Mouse (Mus musculus) cerebellum, postnatal 10 days (tissue): ENCODE measurements around the gene Hmgcl.
A peak's percentile ranks its signal among the peaks of the same experiment; 100 is the strongest.
"Not testable (repeated sequence)": the region's sequence is repeated elsewhere in the genome, so short reads cannot be mapped to it uniquely, and the experiment has no call there.

Experiments used
- DNase-seq, 2 experiments: peaks; one replicate each; pipeline ENCODE4 v3.0.0; 2021; ENCODE audit warnings: mixed read lengths in 2 of 2

Gene Hmgcl

DNA sequence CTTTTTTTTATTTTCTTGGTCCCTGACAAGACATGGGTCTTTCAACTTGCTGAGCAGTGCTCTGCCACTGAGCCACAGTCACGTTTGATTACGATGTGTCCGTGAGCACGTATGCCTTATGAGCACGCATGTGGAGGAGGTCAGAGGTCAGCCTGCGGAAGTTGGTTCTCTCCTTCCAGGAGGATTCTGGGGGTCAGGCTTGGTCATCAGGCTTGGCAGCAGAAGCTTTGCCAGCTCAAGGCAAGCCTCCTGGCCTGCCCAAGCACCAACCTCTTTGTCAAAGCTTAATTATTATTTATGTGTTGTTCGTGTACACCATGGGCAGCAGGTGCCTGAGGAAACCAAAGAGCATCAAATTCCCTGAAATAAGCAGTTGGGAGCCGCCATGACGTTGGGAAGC is 17.9 kb upstream of the Hmgcl start:
- no peak for DNase-seq

GRCm38 (mm10) chr4:135929405-135929804 is 16.8 kb upstream of the Hmgcl start:
- no peak for DNase-seq

DNA sequence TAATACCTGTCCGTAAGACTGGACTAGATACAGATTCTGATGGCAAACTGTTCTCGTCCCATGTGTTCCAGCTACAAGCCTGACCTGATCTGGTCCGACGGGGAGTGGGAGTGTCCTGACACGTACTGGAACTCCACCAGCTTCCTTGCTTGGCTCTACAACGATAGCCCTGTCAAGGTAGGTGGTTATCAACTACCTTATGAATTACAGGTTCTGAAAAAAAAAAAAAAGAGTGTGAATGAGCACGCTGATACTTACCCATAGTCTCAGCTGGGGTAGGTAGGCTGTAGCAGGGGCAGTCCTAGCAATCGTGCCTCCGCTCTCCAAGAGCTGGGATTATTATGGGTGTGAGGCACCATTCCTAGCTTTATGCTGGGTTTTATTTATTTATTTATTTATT is 16.4 kb upstream of the Hmgcl start:
- DNase-seq: no peak

DNA sequence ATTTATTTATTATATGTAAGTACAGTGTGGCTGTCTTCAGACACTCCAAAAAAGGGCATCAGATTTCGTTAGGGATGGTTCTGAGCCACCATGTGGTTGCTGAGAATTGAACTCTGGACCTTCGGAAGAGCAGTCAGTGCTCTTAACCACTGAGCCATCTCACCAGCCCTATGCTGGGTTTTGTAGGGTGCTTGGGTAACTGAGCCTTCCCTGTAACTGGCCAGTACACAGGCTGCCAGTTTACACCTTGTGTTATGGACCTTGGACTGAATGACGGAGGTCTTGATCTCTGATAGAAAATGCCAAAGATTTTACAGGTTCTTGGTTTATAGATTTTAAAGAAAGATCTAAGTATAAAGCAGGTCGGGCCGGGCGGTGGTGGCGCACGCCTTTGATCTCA is 16.0 kb upstream of the Hmgcl start:
- DNase-seq: no peak

GRCm38 (mm10) chr4:135931832-135932231 is 14.4 kb upstream of the Hmgcl start:
- DNase-seq: peak; percentile 45 to 47

DNA sequence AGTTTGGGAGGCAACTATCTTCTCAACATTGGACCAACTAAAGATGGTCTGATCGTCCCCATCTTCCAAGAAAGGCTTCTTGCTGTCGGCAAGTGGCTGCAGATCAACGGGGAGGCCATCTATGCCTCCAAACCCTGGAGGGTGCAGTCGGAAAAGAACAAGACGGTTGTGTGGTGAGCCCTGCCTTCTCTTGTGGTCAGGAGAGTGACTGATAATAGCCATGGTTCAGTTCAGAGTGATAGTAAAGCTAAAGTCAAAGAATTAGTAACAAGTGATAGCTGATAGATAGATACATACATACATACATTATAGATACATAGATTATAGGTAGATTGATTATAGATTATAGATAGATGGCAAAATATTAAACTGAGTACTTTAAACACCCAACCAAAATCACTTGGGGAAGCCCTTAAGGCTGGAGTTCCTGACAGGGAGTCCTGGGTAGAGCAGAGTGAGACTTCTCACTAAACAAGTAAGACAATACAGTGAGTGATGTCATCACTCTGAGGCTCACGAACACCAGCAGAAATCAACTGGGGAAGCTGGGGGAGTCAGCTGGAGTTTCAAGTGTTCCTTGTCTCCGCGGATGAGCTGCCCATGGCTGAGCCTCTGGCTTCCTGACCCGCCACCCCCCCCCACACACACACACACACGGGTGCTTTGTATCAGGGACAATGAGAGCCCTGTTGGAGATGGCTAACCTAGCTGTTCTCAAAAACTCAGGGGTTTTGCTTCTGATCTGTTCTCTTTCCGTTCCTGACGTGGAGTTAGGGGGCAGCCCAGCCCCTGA is 11.3 kb upstream of the Hmgcl start:
- no peak for DNase-seq

DNA sequence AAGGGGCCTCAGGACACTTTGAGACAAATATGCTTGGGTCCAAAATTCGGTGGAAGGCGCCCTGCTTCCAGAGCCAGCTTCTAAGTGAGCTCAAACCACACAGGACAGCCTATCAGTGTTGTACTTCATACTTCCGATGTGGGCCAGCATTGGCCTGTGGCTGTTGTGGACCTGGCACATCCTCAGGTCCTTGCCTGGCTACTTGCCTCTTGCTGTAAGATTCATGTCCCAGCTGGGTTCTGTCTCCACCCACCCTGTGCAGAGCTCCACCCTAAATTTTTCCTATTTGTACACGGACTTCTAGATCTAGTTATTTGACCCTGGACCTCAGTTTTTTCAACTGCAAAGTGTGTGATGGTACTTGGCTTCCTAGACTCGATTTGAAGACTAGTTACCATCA is 10.7 kb upstream of the Hmgcl start:
- no peak for DNase-seq

DNA sequence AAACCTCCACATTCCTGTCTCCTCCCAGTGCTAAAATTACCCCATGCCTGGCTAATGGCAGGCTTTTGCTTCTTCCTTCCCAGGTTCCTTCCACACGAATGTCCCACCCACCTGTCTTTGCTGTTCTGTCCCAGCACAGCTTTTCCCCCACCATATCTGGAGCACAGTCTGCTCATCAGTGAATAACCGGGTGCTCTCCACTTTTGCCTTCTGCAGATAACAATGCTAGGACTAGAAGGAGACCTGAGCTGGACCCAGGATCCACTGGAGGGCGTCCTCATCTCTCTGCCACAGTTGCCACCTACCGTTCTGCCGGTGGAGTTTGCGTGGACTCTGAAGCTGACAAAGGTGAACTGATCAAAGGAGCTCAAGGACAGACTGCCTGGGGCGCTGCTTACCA is 7.4 kb upstream of the Hmgcl start:
- no peak for DNase-seq

DNA sequence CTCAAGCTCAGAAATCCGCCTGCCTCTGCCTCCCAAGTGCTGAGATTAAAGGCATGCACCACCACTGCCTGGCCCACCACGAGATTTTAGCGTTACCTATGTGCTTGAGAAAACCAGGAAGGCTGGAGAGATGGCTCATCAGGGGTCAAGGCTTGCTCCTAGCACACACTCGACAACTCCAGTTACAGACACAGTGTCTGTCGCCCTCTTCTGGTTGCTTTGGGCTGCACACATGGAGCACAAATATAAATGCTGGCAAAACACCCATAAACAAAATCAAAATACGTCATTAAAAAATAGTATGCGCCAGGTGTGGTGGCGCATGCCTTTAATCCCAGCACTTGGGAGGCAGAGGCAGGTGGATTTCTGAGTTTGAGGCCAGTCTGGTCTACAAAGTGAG is 5.2 kb upstream of the Hmgcl start:
- not testable (repeated sequence) for DNase-seq

DNA sequence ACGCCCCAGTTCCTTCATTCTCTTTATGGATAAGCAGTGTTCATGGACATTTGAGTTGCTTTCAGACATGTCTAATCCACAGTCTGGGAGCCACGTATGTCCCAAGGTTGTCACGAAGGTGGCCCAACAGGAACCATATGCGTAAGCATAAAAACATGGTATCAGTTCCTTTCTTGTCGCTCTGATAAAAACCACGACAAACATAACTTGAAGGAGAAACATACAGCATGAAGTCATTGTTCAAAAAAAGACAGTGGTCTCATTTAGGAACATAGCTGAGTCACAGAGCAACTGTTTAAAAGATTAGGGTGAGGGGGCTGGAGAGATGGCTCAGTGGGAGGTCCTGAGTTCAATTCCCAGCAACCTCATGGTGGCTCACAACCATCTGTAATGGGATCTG is 4.1 kb upstream of the Hmgcl start:
- DNase-seq: no peak

DNA sequence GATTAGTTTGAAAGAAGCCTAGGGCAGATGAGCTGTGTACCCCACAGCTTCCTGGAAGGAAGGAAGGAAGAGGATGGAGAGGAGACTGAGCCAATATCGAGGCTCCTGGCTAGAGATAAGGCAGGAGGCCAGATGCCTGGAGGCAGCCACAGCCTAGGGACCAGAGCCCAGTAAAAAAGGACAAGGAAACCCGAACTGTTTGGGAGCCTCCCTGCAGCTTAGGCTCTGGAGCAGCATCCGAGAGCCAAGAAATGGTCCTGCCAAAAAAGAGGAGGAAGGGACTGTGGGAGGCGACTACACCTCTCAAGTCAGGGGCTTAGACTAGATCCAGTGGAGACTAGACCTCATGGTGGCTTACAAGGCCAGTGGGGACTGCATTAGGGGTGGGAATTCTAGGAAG is 2.9 kb upstream of the Hmgcl start:
- DNase-seq: peak; percentile 38 to 52

DNA sequence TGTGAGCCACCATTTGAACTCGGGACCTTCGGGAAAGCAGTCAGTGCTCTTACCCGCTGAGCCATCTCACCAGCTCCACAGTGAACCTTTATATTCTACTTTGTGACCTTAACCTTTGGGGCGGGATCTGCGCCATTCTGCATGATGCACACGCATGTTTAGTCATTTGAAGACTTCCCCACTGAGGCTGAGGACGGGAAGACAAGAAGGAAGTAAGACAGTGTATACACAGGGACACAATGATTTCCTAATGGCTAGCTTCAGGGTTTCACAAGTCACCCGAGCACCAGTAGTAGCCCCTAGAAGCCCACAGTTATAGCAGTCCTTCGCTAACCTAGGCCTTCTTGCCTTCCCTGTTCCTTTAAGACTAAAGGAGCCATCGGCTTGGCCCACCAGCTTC is 542 bp upstream of the Hmgcl start:
- DNase-seq: no peak

DNA sequence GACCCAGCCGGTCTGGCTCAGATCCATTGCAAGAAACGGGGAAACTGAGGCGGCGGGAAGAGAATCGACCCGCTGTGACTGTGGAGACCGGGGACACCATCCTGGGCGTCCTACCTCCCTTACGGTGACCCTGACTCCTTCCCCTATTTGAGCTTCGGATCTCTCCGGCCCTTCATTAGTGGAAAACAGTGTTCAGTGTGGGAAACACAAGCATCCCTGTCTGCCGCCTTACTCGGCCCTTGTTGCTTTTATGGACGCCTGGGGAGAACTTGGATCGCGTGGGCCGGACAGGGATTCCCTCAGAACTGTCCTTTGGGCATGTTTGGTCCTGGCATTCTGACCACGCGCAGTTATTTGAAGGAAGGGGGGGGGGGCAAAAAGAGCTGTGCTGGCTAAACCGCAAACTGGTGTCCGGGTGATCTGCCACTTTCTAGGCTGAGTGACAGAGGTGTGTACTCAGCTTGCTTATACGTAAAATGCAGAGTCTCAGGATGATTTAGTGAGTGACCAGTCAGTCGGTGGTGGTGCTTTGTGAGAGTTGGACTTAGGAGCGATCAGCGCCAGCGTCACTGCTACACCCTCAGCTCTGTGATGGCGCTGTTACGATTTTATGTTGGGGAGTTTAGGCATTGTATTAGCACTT is 532 bp downstream of the Hmgcl start:
- peak; percentile 61 to 68 for DNase-seq

GRCm38 (mm10) chr4:135948142-135948541 is 1.9 kb downstream of the Hmgcl start:
- DNase-seq: no peak

DNA sequence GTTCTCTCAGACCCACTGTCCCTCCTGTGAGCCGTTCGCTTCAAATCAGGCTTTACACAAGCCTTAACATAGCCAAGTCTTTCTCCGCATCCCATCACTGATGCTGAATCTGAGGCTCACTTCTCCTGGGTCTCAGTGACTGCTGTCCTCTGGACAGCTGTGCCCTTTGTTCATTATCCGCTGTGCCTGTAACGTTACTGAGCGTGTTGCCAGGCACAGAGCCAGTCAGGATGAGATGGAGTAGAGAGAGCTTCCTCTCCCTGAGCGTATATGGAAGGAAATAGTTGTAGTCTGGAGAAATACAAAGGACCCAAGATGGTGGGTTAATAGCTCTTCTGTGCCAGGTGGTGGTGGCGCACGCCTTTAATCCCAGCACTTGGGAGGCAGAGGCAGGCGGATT is 3.2 kb downstream of the Hmgcl start:
- DNase-seq: peak in 1 of 2 experiments; percentile 26

- DNase-seq: peak; percentile 59 to 61
Measured at GRCm38 (mm10) chr4:135949911-135950310, 3.7 kb downstream of the Hmgcl start.

- DNase-seq: peak in 1 of 2 experiments; percentile 36
Measured at GRCm38 (mm10) chr4:135950365-135950764, 4.1 kb downstream of the Hmgcl start.

DNA sequence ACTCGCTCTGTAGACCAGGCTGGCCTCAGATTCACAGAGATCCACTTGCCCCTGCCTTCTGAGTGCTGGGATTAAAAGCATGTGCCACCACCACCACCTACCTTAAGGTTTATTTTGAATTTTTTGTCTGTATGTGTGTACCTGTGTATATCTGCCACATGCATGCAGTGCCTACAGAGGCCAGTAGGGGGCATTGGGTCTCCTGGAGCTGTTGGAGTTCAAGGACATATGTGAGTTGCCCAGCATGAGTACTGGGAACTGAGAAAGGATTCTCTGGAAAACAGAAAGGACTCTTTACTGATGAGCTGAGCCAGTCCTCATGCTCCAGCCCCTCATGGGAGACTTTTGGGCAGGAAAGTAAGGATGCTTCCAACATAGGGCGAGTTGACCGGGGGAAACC is 5.3 kb downstream of the Hmgcl start:
- peak in 1 of 2 experiments; percentile 50 for DNase-seq

- no peak for DNase-seq
Measured at GRCm38 (mm10) chr4:135953179-135953578, 6.9 kb downstream of the Hmgcl start.

GRCm38 (mm10) chr4:135954241-135954640 is 8.0 kb downstream of the Hmgcl start:
- DNase-seq: peak; percentile 86 to 91

GRCm38 (mm10) chr4:135955886-135956285 is 9.6 kb downstream of the Hmgcl start:
- no peak for DNase-seq

DNA sequence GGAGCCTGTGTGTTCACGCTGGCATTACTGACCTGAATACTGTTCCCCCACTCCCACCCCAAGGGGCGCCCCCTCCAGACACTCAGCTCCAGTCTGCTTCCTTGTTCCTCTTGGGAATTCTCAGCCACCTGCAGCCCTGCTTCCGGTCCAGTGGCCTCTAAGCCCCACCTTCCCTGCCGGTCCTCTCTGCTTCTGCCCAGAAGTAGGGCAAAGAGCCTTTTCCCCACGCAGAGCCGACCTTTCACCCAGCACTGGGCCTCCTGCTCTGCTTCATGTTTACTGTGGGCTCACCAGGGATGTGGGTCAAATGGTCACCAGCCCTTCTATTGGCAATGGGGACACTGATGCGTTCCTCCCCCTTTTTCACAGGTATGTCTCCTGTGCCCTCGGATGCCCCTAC is 12.1 kb downstream of the Hmgcl start:
- DNase-seq: no peak

DNA sequence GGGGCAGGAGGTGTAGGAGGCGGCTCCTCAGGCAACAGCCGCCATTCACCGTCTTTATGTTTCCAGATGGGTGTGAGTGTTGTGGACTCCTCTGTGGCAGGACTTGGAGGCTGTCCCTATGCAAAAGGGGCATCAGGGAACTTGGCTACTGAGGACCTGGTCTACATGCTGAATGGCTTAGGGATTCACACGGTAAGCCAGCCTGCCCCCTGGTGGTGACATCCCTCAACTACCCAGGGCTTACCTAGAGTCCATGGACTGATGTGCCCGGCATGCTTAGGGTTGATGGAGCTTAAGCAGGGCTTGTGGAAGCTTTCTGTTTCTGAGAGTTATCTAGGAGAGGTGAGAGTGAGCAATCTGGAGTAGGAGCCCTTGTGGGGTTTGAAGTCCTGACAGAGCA is 14.5 kb downstream of the Hmgcl start:
- DNase-seq: peak; percentile 89 to 92

- DNase-seq: peak; percentile 5 to 9
Measured at GRCm38 (mm10) chr4:135961709-135962108, 15.5 kb downstream of the Hmgcl start.

GRCm38 (mm10) chr4:135962198-135962597 is 15.9 kb downstream of the Hmgcl start:
- peak; percentile 19 to 20 for DNase-seq
